Mouse (Mus musculus) splenic B cell, adult 2 months (primary cell): ENCODE measurements around the gene Sinhcaf.
"Not testable (repeated sequence)": the region's sequence is repeated elsewhere in the genome, so short reads cannot be mapped to it uniquely, and the experiment has no call there.

Experiments used
- DNase-seq: peaks from one replicate; pipeline ENCODE4 v3.0.0-alpha.2; 2011; ENCODE audit warnings: low read depth, low spot score
- H3K27me3 ChIP-seq: 2 replicates; pipeline ENCODE4 v1.6.1; 2012; ENCODE audit warnings: mild to moderate bottlenecking, low read length, moderate library complexity, mixed read lengths; ENCODE audit not compliant: control insufficient read depth, poor library complexity, insufficient read depth, severe bottlenecking
- H3K36me3 ChIP-seq: 2 replicates; pipeline ENCODE4 v1.6.1; 2012; ENCODE audit warnings: mild to moderate bottlenecking, low read length, moderate library complexity, mixed read lengths; ENCODE audit not compliant: control insufficient read depth, poor library complexity, insufficient read depth, severe bottlenecking

The Sinhcaf gene

GRCm38 (mm10) chr6:148959540-148960238 lies 13.4 kb upstream of the Sinhcaf start:
- no peaks in the 10 kb centered on the region for H3K27me3 ChIP-seq
- no peaks in the 10 kb centered on the region for H3K36me3 ChIP-seq
- DNase-seq: no peak

GRCm38 (mm10) chr6:148958712-148959111 lies 12.4 kb upstream of the Sinhcaf start:
- H3K36me3 ChIP-seq: no peaks in the 10 kb centered on the region
- H3K27me3 ChIP-seq: no peaks in the 10 kb centered on the region
- peak; percentile 34 for DNase-seq

DNA sequence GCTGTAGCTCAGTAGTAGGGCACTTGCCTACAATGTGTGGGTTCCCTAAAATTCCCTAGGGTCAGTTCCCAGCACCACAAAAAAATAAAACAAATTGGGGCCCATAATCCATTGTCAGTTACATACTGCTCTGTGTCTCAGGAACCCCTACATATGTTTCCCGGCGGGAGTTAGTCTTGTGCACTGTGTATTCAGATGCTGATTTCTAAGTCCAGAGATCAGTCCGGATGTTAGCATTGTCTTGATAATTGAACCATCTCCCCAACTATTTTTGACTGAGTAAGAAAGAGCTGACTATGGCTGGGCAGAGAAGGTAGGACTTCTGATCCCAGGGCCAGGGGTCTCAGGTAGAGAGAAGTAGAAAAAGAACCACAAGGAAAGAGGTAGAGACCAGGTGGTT lies 10.8 kb upstream of the Sinhcaf start:
- DNase-seq: no peak
- H3K27me3 ChIP-seq: no peaks in the 10 kb centered on the region
- no peaks in the 10 kb centered on the region for H3K36me3 ChIP-seq

- Histone ChIP-seq H3K36me3 (no peaks in the 10 kb centered on the region), H3K27me3 (no peaks in the 10 kb centered on the region)
- DNase-seq: no peak
These were observed 9.6 kb upstream of the Sinhcaf start for GRCm38 (mm10) chr6:148955641-148956420.

DNA sequence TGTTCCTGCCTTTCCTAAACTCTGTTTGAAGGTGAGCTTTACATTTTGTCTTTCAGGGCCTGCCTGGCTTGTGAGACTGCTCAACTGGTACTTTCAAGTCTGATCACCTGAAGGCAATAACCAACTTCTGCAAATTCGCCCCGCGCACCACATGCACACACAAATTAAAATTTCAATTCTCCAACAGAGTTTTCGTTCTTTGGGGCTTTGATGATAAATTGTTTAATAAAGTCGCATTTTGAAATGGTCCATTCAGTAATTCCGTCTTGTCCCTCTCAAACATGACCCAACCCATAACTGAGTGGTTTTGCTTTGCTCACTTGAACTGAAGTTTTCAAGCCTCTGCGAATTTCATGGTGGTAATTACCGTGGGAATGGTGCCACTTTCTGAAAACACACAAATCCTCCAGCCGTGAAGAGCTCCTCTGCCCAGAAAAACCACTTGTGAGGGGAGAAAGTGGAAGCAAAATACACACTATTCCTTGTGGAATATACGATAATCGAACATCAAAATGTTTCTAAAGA lies 676 bp upstream of the Sinhcaf start:
- Histone ChIP-seq H3K27me3 (no peaks in the 10 kb centered on the region), H3K36me3 (no peaks in the 10 kb centered on the region)
- DNase-seq: no peak

DNA sequence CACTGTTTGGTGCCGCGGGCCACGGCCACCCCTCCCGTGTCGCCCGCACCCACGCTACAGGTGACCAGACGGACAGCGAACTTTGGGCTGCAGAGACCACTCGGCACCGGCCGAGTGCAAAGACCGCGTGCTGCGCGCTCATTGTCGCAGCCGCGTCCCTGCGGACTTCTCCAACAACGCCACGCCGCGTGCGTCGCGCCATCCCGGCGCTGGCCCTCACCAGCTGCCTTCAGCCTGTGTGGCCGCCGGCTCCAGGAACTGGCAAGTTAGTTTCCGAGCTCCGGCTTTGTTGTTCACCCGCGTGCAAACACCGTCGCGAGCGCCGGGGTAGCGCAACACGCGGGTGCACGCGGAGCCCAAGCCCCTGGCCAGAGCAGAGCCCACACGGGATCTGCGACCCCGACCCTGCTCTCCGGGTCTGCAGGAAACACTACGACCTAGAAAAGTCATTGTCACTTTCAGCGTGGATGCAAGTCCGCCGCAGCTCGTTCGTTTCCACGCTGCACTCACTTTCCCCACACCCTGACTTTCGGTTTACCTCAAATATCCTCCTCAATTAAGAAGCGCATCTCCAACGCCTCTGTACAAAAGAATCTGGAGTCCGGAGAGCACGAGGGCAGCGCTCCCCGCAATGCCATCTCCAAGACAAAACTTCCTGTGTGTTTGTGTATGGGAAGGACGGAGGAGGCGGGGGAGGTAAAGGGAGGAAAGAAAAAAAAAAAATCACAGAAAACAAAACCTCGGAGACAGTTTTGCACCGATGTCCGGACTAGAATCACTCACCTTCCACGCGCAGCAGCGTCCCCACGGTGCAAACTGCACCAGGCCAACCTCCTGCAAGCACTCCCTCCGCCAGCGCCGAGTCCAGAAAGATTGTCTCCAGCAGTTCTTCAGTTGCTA lies 508 bp downstream of the Sinhcaf start:
- no peaks in the 10 kb centered on the region for H3K27me3 ChIP-seq
- DNase-seq: peak; percentile 51
- no peaks in the 10 kb centered on the region for H3K36me3 ChIP-seq

DNA sequence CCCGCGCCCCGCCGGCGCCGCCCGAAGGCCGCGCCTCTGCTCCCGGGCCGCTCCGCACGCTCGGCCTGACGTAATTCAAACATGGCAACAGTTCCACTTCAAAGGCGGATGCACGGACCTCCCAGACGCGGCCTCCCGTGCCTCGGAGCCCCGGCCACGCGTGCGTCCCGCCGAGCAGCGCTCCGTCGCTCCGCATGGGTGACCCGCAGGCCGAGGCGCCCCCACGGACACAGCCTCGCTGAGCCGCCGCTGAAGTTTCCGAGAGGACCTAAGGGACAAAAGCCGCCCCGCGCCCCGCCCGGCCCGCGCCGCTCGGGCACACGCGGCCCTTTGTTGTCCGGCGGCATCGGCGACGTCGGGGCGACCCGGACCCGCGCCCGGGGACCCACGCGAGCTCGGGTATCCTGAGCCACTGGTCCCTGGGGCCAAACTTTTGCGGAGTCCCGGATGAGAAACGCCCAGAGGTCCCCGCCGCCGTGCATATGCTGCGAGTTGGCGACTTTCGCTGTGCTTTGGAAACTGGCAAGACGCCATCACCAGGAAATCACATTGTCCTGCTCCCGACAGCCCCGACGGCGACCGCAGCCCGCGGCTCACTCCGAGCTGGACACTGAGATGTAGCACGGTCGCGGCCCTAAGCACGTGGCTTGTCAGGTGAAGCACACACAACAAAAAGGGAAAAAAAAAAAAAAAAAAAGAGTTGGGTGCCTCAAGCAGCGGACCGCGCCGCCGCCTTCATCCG lies 1.3 kb downstream of the Sinhcaf start:
- no peaks in the 10 kb centered on the region for H3K36me3 ChIP-seq
- DNase-seq: peak; percentile 76

GRCm38 (mm10) chr6:148944344-148944766 lies 1.9 kb downstream of the Sinhcaf start:
- no peak for DNase-seq
- no peaks in the 10 kb centered on the region for H3K27me3 ChIP-seq
- H3K36me3 ChIP-seq: no peaks in the 10 kb centered on the region

More for the DNA sequence above, 1.3 kb downstream of the Sinhcaf start:
- H3K27me3 ChIP-seq: no peaks in the 10 kb centered on the region

DNA sequence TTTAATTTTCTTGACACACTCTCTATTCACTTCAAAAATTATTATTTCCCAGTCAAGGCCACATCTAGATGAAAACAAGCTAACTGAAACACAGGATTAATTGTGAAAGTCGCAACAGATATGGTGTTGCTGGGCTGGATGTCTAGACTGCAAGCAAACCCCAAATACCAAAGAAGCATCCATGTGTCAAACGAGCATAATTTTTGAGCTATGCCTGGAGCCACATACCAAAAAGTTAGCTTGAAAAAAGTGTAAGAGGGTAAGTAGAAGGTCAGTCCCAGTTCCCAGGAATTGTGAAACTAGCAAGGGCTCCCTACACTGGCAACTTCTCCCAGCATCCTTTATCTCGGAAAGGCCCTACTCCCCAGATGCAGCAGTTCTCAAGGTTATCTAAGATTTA lies 2.6 kb downstream of the Sinhcaf start:
- DNase-seq: no peak
- no peaks in the 10 kb centered on the region for H3K36me3 ChIP-seq
- no peaks in the 10 kb centered on the region for H3K27me3 ChIP-seq

GRCm38 (mm10) chr6:148942406-148942805 lies 3.9 kb downstream of the Sinhcaf start:
- H3K27me3 ChIP-seq: no peaks in the 10 kb centered on the region
- peak; percentile 24 for DNase-seq
- no peaks in the 10 kb centered on the region for H3K36me3 ChIP-seq

- DNase-seq: no peak
These were observed 4.4 kb downstream of the Sinhcaf start for GRCm38 (mm10) chr6:148941880-148942279.

GRCm38 (mm10) chr6:148940383-148940782 lies 5.9 kb downstream of the Sinhcaf start:
- not testable (repeated sequence) for H3K27me3 ChIP-seq, H3K36me3 ChIP-seq
- DNase-seq: peak; percentile 79

More at GRCm38 (mm10) chr6:148941880-148942279, 4.4 kb downstream of the Sinhcaf start:
- no peaks in the 10 kb centered on the region for H3K36me3 ChIP-seq
- no peaks in the 10 kb centered on the region for H3K27me3 ChIP-seq

GRCm38 (mm10) chr6:148937693-148938092 lies 8.6 kb downstream of the Sinhcaf start:
- Histone ChIP-seq H3K36me3 (no peaks in the 10 kb centered on the region), H3K27me3 (no peaks in the 10 kb centered on the region)
- DNase-seq: no peak
